Mouse (Mus musculus): Measurements from ENCODE around the gene Gm5065.

The Gm5065 gene

DNA sequence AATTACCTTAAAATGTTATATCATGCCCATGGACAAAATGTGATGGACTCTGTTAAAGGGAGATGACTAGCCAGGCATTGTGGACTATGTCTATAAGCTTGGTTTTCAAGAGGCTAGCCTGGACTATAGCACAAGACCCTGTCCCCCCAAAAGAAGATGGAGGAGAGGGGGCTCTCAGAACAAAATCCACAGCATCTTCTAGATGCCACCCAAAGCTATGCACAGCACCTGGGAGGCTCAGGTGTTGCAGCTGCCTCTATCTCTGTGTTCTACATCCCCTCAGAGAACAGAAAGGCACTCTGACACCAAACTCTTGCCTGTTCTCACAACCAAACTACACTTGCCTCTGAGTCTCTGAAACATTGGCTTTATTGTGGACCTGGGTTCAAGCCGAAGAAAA, at the start of gene Gm5065:
Gm5065 (plus strand) TSS at position 301 of the 400 bp plus-strand sequence.
- no peak for DNase-seq (ENCODE audit: low read depth, low spot score)

- DNase-seq (ENCODE audit: low read depth, low spot score): no peak
These were observed 22.8 kb upstream of the Gm5065 start for GRCm38 (mm10) chr7:5327511-5327910.

DNA sequence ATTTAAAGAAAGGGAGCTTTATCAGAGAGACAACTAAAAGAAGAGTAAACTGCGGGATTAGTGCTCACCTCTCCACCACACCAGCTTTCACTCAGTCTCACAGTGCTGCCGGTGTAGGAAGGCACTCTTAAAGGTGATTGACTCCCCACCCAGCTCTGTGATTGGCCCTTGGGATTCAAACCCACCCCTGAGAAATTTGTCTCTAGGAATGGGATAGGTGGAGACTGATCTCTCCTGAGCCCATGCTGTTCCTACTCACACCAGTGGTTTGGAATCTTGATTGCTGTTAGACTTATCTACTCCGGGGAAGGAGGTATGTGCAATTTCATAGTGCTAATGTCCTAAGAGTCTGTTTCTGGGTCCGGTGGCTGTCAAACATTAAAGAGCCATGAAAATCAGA, 598 bp downstream of the Gm5065 start, which contains the start of gene Nlrp2:
Nlrp2 (minus strand) TSS at position 101 of the 400 bp plus-strand sequence.
- DNase-seq (ENCODE audit: low read depth, low spot score): no peak

GRCm38 (mm10) chr7:5363599-5363998, 13.3 kb downstream of the Gm5065 start:
- no peak for DNase-seq (ENCODE audit: low read depth, low spot score)

DNA sequence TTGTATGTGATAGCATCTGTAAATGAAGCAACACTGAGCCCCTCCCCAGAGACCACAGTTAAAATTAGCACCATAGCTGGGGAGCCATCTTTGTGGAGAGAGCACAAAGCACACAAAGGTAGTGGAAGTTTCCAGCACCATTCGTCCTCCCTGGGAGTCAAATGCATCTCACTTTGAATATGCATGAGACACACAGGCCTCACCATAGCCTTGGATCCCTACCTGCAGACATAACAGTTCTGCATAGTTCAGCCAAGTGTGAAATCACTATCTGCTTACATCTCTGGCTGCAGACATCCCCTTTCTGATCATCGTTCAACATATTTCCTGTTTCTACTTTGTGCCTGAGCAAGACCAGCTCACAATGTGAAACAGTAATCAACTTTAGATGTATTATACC, 16.4 kb downstream of the Gm5065 start:
- DNase-seq (ENCODE audit: low read depth, low spot score): no peak

DNA sequence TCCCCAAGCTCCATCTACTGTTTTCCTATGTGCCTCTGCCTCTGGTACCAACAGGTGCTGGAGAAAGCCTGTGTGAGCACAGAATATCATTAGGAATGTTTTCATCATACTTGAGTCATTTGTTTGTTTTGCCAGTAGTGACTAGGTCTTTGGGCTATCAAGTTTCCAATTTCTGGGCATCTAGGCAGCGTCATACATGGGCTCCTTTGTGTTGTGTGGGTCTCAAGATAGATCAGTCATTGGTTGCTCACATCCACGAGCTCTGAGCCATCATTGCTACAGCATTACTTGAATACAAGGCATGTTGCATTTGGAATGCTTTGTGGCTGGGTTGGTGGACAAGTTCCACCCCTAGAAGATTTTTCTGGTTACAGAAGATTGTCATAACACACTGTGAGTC, 55.9 kb downstream of the Gm5065 start:
- no peak for DNase-seq (ENCODE audit: low read depth, low spot score)

Data from brain, adult 2 months (tissue).